Mouse (Mus musculus) liver, postnatal 0 days (tissue): ENCODE measurements around the gene Srek1ip1.

Experiments used
- CTCF ChIP-seq: sonication (generic); IDR thresholded peaks from 2 replicates; pipeline ENCODE4 v1.5.1; 2016; ENCODE audit warnings: antibody characterized with exemption, low read depth
- EP300 ChIP-seq: IDR thresholded peaks from 2 replicates; pipeline ENCODE4 v1.6.1; 2016; ENCODE audit warnings: antibody characterized with exemption, low read depth, mild to moderate bottlenecking

- TF ChIP-seq CTCF (no peak), EP300 (no peak)
Measured at GRCm38 (mm10) chr13:104787260-104787659, 5.0 kb upstream of the Srek1ip1 start.
